ENCODE assay signal across 8 mouse cellular contexts in the genomic region with DNA sequence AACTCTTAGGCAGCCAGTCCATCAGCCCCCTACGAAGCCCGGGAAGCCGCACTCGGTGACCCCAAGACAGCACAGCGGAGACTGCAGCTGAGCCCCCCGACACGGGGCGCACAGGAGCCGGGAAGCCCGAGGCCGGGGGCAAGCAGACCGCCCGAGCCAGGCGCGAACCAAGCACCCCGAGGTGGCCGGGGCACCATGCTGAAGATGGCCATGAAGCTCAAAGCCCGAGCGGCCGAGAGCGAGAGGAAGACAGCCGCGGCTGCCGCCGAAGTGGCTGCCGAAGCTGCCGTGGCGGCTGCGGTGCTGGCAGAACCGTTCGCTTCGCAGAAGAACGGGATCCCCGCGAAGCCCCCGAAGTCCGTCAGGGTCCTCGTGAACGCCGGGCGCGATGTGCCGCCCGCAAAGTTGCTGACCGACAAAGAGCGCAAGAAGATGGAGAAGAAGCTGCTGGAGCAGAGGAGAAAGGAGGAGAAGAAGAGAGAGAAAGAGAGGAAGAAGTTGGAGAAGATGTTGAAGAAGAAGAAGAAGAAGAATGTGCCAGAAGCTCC. TPM values are rescaled to one million over a fixed set of nuclear protein-coding genes. Genes with fewer than 3 reads are reported as not detected.
DNase-seq lines count a peak whose midpoint lies in the region; ATAC-seq and TF ChIP-seq lines count a peak whose summit lies in the region.

No protein-coding gene starts in this region.

- DNase-seq in thymus, adult 2 months = no peak
- no peak for DNase-seq in thymus, postnatal 0 days (ENCODE audit: low spot score)
- DNase-seq in intestine, embryonic 14.5 days (ENCODE audit: low spot score) = no peak
- DNase-seq in neural tube, embryonic 10.5 days (ENCODE audit: extremely low spot score, low spot score) = peak; percentile 42
- no peak for DNase-seq in embryo, embryonic 9.5 days (ENCODE audit: extremely low spot score)
- no peak for DNase-seq in T-cell, adult 2 months (ENCODE audit: low spot score)

- H3K9ac ChIP-seq in intestine, embryonic 14.5 days (ENCODE audit: low read length) = peak overlapping the region; percentile 100

- TF ChIP-seq POLR2A in thymus, adult 2 months (IDR thresholded peaks at IDR 0.05; ENCODE audit: control insufficient read depth, extremely low read depth, insufficient read depth, low read length, poor library complexity) = no peak

- H3K9me3 ChIP-seq in erythroblast, embryonic 14.5 days (ENCODE audit: control insufficient read depth, low read length) = peaks cover 17% of the 10 kb centered on the region
- no peaks in the 10 kb centered on the region for H3K9me3 ChIP-seq in intestine, embryonic 14.5 days (ENCODE audit: control insufficient read depth, low read length)

- peak overlapping the region; percentile 96 for H3K4me3 ChIP-seq in erythroblast, embryonic 14.5 days (replicated peaks)
- H3K4me3 ChIP-seq in thymus, adult 2 months (ENCODE audit: control insufficient read depth, insufficient read depth, low read length) = peak overlapping the region; percentile 72
- H3K4me3 ChIP-seq in intestine, embryonic 14.5 days (ENCODE audit: low read depth, low read length) = peak overlapping the region; percentile 97

- no peak overlapping the region for H3K27ac ChIP-seq in thymus, adult 2 months (ENCODE audit: control insufficient read depth, insufficient read depth, low read length)
- peak overlapping the region; percentile 99 for H3K27ac ChIP-seq in intestine, embryonic 14.5 days (ENCODE audit: low read depth)

- WGBS in thymus, adult 2 months = 41% methylated on average over 46 of the region's 46 CpGs
- 45% methylated on average over 46 of the region's 46 CpGs for WGBS in intestine, embryonic 14.5 days

- H3K4me1 ChIP-seq in erythroblast, embryonic 14.5 days (ENCODE audit: control insufficient read depth) = peaks cover 58% of the 10 kb centered on the region
- peaks cover 12% of the 10 kb centered on the region for H3K4me1 ChIP-seq in thymus, adult 2 months (replicated peaks; ENCODE audit: control insufficient read depth, insufficient read depth, low read length)
- peaks cover 15% of the 10 kb centered on the region for H3K4me1 ChIP-seq in intestine, embryonic 14.5 days (replicated peaks; ENCODE audit: control insufficient read depth, insufficient read depth, low read length)

- ATAC-seq in erythroblast, adult 5-6 weeks (replicated peaks; ENCODE audit: low FRiP score, poor library complexity, severe bottlenecking) = no peak
- ATAC-seq in intestine, embryonic 14.5 days (replicated peaks; ENCODE audit: low FRiP score, low TSS enrichment, low read depth) = no peak

- TF ChIP-seq CTCF in thymus, adult 2 months (IDR thresholded peaks at IDR 0.05; ENCODE audit: borderline replicate concordance, control insufficient read depth, extremely low read depth, insufficient read depth, low read length, poor library complexity) = no peak

- peak overlapping the region; percentile 73 for H3K4me2 ChIP-seq in intestine, embryonic 14.5 days (ENCODE audit: low read length)

- H3K27me3 ChIP-seq in erythroblast, embryonic 14.5 days (ENCODE audit: control insufficient read depth) = peaks cover 17% of the 10 kb centered on the region
- no peaks in the 10 kb centered on the region for H3K27me3 ChIP-seq in thymus, adult 2 months (ENCODE audit: control insufficient read depth, insufficient read depth, low read length)
- no peaks in the 10 kb centered on the region for H3K27me3 ChIP-seq in intestine, embryonic 14.5 days (replicated peaks; ENCODE audit: control insufficient read depth, insufficient read depth, low read length)

- peaks cover under 1% of the 10 kb centered on the region; the same call in 1 of the 2 replicates for H3K36me3 ChIP-seq in erythroblast, embryonic 14.5 days (ENCODE audit: control insufficient read depth)
- H3K36me3 ChIP-seq in thymus, adult 2 months (ENCODE audit: control insufficient read depth, insufficient read depth, low read length) = no peaks in the 10 kb centered on the region
- peaks cover 2% of the 10 kb centered on the region; the same call in 1 of the 2 replicates for H3K36me3 ChIP-seq in intestine, embryonic 14.5 days (ENCODE audit: control insufficient read depth, insufficient read depth, low read length)

RNA-seq across cellular contexts. Expression of gene Gm20721, which starts 18.1 kb away (rescaled TPM):
- 0.03 and 0.27 TPM in 2 replicates for polyA plus RNA-seq in erythroblast, embryonic 14.5 days (2012)
- not detected in 2 replicates for total RNA-seq in erythroblast, adult 5-6 weeks (2015; ENCODE audit: low replicate concordance)
- total RNA-seq in erythroblast, adult 5-6 weeks (2017; ENCODE audit: low replicate concordance) = 0.43 and 8.5 TPM in 2 replicates
- polyA plus RNA-seq in thymus, adult 2 months (2012; rRNA removed) = 0.07 and 0.14 TPM in 2 replicates
- 4.1 and 5.4 TPM in 2 replicates for polyA plus RNA-seq in thymus, postnatal 0 days (2015; fragmentation: Nextera tagmentation; extraction: Ambion mirVana)
- polyA plus RNA-seq in intestine, embryonic 14.5 days (2014; fragmentation: Nextera tagmentation; extraction: Ambion mirVana) = 8.2 and 12.6 TPM in 2 replicates

RNA-seq across cellular contexts. Expression of gene Gnas, which starts 44.3 kb away (rescaled TPM):
- polyA plus RNA-seq in erythroblast, embryonic 14.5 days (2012) = 73.8 and 74.5 TPM in 2 replicates
- total RNA-seq in erythroblast, adult 5-6 weeks (2015; ENCODE audit: low replicate concordance) = 236 and 242 TPM in 2 replicates
- total RNA-seq in erythroblast, adult 5-6 weeks (2017; ENCODE audit: low replicate concordance) = 156 and 162 TPM in 2 replicates
- polyA plus RNA-seq in thymus, adult 2 months (2012; rRNA removed) = 681 and 716 TPM in 2 replicates
- 679 TPM in 2 replicates for polyA plus RNA-seq in thymus, postnatal 0 days (2015; fragmentation: Nextera tagmentation; extraction: Ambion mirVana)
- 1,658 and 1,793 TPM in 2 replicates for polyA plus RNA-seq in intestine, embryonic 14.5 days (2014; fragmentation: Nextera tagmentation; extraction: Ambion mirVana)
